Mouse (Mus musculus): Measurements from ENCODE around the gene Ncstn.

- TF ChIP-seq CTCF (conservative IDR thresholded peaks at IDR 0.05; ENCODE audit: insufficient read depth, insufficient read length, low read depth, low read length): no peak
- no peak for TF ChIP-seq POLR2A (IDR thresholded peaks at IDR 0.05; ENCODE audit: low read depth, low read length)
These were observed 62.6 kb downstream of the Ncstn start for GRCm38 (mm10) chr1:172019863-172020521.
